Mouse (Mus musculus): Measurements from ENCODE around the gene Icam1.

DNA sequence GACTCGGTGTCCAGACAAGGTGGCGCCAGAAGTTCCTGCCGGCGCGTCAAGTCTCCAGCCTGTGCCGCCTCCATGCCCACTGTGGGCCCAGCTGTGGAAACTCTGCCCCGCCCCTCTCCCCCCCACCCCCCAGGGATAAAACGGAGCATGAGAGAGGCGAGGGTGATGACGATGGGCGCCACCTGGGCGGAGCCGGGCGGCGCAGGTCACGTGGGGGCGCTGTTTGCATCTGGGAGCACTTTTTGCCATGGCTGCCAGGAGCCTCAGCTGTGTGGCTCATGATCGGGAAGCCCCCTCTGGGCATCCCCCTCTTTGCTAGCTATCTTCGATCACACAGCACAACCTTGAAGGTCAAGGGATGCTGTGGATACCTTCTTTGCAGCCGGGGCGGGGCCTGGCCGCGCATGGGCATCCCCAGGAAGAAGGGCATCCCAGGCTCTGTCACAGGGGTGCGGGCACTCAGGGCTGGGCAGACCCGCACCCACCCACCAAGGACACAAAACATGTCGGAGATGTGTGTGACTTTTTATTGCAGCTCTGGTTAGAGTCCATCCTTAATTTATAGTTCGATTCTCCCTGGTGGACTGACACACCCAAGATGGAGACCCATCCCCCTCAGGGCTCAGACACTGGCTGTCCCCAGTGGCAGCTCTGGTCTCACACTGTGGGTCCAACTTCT is 51.4 kb downstream of the Icam1 start, which contains the start of gene Zglp1:
- no peak for TF ChIP-seq CTCF (conservative IDR thresholded peaks at IDR 0.05; ENCODE audit: insufficient read depth, insufficient read length, low read depth, low read length)
- no peak for TF ChIP-seq POLR2A (IDR thresholded peaks at IDR 0.05; ENCODE audit: low read depth, low read length)

Data from kidney, adult 2 months (tissue).